Mouse (Mus musculus) cerebellum, adult 9-10 months (tissue): ENCODE data around the gene Tnfrsf25.

Source experiments
- DNase-seq: peaks from one replicate; pipeline ENCODE4 v3.0.0; 2022

Tnfrsf25 gene

GRCm38 (mm10) chr4:152146033-152146827 lies 30.5 kb downstream of the Tnfrsf25 start:
- no peak for DNase-seq

DNA sequence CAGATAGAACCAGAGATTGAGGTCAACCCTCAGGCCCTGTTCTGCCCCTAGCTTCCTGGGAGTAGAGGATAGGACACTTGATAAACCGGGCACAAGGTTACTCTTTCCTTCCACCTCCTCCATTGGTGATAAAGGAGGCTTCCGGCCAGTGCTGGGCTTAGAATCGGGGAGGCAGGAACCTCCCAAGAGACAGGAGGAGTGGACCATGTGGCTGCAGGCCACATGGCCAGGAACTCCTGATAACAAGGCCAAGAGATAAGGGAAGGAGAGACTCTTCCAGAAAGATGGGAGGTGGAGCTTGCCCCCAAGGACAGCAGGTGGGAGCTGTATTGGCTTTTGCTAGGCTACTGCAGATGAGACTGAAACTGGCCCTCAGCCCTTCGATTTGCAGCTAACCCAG lies 34.8 kb downstream of the Tnfrsf25 start:
- no peak for DNase-seq

- DNase-seq, result no peak
Observed at GRCm38 (mm10) chr4:152151451-152151965, 35.8 kb downstream of the Tnfrsf25 start.

DNA sequence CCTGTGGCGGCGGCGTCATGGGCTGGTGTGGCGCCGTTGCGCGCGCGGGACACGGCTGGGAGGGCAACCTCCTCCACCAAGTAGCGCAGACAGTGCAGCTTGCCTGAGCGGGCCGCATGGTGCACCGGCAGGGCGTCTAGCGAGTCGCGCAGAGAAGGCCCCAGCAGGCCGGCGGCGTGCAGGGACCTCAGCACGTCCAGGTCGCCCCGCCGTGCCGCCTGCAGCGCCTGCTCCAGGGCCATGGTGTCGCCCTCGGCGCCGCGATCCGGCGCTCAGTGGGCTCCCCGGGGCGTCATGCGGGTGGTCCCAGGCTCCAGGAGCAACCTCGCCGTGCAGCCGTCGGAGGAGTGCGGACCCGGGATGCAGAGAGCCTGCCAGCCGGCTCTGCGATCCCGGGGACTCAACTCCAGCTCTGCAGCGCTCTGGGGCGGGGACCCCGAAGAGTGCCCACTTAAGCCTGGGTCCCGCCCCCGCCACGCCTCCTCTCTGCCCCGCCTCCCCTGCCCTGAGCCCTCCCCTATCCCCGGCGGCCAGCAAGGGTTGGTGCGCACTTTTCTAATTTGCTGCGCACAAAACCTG lies 36.3 kb downstream of the Tnfrsf25 start, which contains the start of gene Espn:
TSS of gene Espn (minus strand) at position 406 of the 579 bp plus-strand sequence.
- DNase-seq, result no peak

DNA sequence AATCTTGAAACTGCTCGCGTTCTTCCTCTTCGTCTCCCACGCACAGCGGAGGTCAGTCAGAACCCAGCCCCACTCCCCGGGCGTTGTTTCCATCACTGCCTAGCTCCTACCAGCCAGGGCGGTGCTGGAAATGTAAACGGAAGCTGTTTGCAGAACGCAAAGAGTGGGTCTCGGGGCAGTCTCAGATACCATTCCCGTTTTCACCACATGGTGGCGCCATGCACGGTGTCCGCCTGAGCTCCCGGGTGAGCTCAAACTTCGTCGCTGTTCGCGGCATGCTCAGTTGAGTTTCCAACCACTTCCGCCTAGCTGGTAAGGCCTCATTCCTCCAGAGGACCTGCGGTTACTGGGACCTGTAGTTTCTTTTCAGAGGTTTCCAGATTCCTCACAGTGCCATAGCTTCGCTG lies 38.0 kb downstream of the Tnfrsf25 start:
- peak; percentile 55 for DNase-seq

GRCm38 (mm10) chr4:152155019-152155418 lies 39.3 kb downstream of the Tnfrsf25 start:
- no peak for DNase-seq

DNA sequence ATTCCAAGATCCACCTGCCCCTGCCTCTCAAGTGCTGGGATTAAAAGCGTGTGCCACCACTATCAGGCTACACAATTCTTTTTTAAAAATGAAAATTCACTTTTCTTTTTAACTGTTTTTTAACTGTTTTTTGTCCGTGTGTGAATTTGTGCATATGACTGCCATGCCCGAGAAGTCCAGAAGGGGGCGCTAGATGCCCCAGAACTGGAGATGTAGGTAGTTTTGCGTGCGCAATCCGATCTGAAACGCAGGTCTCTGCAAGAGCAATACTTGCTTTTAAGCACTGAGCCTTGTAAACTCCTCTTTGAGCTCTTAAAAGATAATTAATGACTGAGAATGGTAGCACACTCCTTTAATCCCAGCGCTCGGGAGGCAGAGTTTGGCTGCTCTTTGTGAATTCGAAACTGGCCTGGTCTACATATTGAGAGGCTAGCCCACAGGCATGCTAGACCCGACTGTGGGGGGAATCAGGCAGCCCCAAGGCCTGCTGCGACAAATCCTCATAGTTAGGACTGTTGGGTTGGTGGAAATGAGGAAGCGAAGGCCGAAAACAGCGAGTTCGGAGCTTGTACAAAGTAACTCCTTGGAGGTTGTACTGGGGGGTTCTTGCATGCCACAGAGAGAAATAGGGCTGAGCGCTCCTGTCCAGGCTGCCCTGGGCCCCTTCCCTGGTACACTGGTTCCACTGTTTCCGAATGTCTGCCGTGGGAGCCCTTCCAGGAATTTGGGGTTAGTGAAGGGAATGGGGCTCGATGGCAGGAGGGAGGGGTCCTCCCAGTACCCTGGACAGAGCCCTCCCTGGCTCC lies 42.2 kb downstream of the Tnfrsf25 start:
- peak; percentile 61 for DNase-seq

GRCm38 (mm10) chr4:152158585-152159284 lies 43.0 kb downstream of the Tnfrsf25 start, which contains the start of gene Hes2:
Hes2 (plus strand) TSS chr4:152158867.
- no peak for DNase-seq

DNA sequence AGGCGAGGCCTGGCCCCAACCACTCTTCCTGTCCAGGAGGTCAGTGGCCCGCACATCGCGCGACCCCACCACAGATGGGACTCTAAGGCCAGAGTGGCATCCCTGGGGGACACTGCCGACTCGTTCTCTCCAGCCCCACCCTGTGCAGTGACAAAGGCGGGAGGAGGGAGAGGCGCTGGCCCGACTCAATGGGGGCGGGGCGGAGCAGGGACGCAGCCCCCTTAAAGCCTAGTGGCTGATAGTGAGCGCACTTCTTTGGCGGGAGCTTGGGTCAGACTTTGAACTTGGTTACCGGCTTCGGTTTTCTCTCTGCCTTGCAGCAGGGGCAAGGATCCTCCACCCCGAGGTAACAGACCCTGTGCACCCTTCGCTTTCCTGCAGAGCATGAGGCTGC lies 43.5 kb downstream of the Tnfrsf25 start:
- DNase-seq, result no peak

DNA sequence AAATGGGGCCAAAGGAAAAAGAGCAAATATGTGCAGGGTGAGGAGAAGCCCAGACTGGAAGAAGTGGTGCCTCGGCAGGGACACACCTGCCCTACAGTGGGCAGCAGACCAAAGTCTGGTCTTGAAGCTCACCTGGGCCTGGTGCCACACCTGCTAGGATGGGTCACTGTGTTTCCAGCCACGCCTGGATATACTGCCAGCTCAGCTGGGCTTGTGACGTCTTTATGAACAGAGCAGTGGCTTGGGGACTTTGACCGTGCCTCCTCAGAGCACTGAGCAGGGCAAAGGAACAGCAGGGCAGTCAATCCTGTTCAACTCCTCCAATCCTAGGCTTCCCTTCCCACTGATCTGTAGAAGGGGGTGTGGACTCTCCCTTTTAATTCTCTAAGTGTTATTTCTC lies 45.0 kb downstream of the Tnfrsf25 start:
- DNase-seq, result no peak

- DNase-seq, result no peak
Observed at GRCm38 (mm10) chr4:152161601-152162000, 45.9 kb downstream of the Tnfrsf25 start.

GRCm38 (mm10) chr4:152162748-152163147 lies 47.0 kb downstream of the Tnfrsf25 start:
- DNase-seq, result no peak

- peak; percentile 69 for DNase-seq
Observed at GRCm38 (mm10) chr4:152165036-152165931, 49.5 kb downstream of the Tnfrsf25 start.

DNA sequence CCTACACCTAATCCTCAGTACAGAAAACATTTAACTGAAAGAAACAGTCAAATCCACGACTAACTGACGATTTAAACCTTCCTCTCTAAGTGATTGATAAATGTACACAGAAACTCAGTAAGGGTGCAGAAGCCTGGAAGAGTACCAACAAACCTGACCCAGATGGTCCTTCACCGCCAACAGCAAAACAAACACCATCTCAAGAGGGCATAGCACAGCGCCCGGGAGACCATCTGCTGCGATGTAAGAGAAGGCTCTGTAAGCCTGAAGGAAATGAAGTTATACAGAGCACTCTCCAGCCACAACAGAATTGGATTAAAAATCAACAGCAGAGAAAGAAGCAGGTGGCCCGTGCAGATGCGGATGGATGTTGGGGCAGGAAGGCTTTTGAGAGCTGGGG lies 52.3 kb downstream of the Tnfrsf25 start:
- DNase-seq, result peak; percentile 32

- DNase-seq, result no peak
Observed at GRCm38 (mm10) chr4:152169103-152169502, 53.4 kb downstream of the Tnfrsf25 start.
